Mouse (Mus musculus) testis, adult 2 months (tissue): ENCODE data around the gene Xxylt1. TPM values are rescaled to one million over a fixed set of nuclear protein-coding genes. Genes with fewer than 3 reads are reported as not detected.

Experiments
- H3K27ac ChIP-seq: fragments of 200-500 bp; 2 replicates; pipeline ENCODE4 v1.5.1; 2012; ENCODE audit warnings: low read depth, low read length; ENCODE audit not compliant: control insufficient read depth, insufficient read depth
- H3K27me3 ChIP-seq: fragments of 200-500 bp; 2 replicates; pipeline ENCODE4 v1.6.1; 2012; ENCODE audit warnings: mild to moderate bottlenecking, low read length, moderate library complexity; ENCODE audit not compliant: control insufficient read depth, insufficient read depth
- H3K36me3 ChIP-seq: fragments of 200-500 bp; 2 replicates; pipeline ENCODE4 v1.6.1; 2012; ENCODE audit warnings: mild to moderate bottlenecking, low read length; ENCODE audit not compliant: control insufficient read depth, insufficient read depth
- H3K4me1 ChIP-seq: fragments of 200-500 bp; 2 replicates; pipeline ENCODE4 v1.6.1; 2012; ENCODE audit warnings: low read length; ENCODE audit not compliant: control insufficient read depth, insufficient read depth
- H3K4me3 ChIP-seq: fragments of 200-500 bp; 2 replicates; pipeline ENCODE4 v1.5.1; 2012; ENCODE audit warnings: low read depth, mild to moderate bottlenecking, low read length, moderate library complexity, mixed read lengths; ENCODE audit not compliant: control insufficient read depth
- CTCF ChIP-seq: fragments of 200-500 bp; IDR thresholded peaks from 2 replicates; pipeline ENCODE4 v1.5.1; 2012; ENCODE audit warnings: low read depth, mild to moderate bottlenecking, inconsistent platforms, low read length, moderate library complexity; ENCODE audit not compliant: control insufficient read depth, insufficient read depth, insufficient replicate concordance
- POLR2A ChIP-seq: fragments of 200-500 bp; IDR thresholded peaks from 2 replicates; pipeline ENCODE4 v1.6.1; 2012; ENCODE audit warnings: low read depth, mild to moderate bottlenecking, inconsistent platforms, low read length, moderate library complexity; ENCODE audit not compliant: control insufficient read depth
- polyA plus RNA-seq: library from polyadenylated mRNA; depleted of rRNA; stranded (reverse); fragments of >200 nt; gene quantifications from 2 replicates; pipeline ENCODE4 v1.2.3, GENCODE M21; 2012

Xxylt1 gene
- polyA plus RNA-seq, 1 experiment = 2.7 TPM

DNA sequence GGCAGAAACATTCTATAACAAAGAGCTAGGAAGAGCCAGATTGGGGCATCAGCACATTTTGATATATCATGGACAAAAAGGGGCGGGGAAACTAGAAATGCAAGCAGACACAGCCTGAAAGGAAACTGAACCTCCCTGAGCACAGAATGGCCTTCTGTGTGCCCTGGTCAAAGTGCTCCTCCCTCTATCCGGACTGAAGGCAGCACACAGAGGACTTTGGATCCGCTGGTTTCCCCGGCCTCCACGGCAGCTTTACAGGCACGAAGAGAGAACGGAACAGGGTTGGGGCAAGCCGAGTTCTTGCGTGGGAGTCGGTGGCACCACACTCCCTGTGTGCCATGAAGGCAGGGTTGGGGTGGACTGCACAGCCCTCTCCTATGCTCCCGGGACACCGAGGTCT, 121.5 kb downstream of the Xxylt1 start:
- no peak overlapping the region for H3K27ac ChIP-seq
- H3K4me3 ChIP-seq = no peak overlapping the region
- TF ChIP-seq CTCF = no peak
- no peak for TF ChIP-seq POLR2A
- H3K36me3 ChIP-seq = no peaks in the 10 kb centered on the region
- H3K4me1 ChIP-seq = no peaks in the 10 kb centered on the region; the same call in 1 of the 2 replicates
- no peaks in the 10 kb centered on the region for H3K27me3 ChIP-seq

DNA sequence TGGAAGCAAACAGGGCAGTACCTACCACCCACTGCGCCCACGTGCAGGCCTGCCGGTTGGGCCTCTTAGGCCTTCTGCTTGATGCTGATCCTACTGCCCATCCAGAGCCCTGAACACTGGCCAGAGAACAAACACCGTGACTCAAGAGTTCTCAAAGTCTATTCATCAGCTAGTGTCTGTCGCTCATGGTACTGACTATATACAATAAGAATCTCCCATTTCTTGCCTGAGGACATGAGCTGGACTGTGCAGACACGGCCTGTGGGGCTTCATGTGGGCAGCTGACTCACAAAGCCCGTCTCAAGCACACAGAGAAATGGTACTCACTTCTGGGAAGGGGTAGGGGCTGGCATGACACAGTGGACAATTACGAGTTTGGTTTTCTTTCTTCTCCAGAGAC, 125.1 kb downstream of the Xxylt1 start:
- Histone ChIP-seq H3K27ac (no peak overlapping the region), H3K4me3 (no peak overlapping the region), H3K36me3 (no peaks in the 10 kb centered on the region), H3K27me3 (no peaks in the 10 kb centered on the region), H3K4me1 (no peaks in the 10 kb centered on the region)
- TF ChIP-seq POLR2A = no peak
- no peak for TF ChIP-seq CTCF

DNA sequence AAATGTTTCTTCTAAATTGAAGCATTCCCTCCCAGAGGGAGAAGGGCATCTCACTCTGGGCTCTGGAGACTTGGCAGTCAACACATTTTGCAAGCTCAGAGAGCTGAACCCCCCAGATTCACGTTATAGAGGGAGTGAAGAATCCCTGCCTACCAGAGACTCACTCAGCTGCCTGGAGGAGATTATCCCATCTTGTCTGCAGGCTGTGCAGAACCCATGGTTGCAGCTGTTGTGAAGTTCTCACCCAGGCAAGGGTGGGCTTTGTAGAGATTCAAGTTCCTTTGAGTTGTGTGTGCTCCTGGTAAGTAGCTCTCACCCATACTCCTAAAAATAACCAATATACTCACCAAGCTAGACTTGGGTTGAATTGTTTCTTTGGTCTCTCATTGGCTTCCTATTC, 132.6 kb downstream of the Xxylt1 start:
- no peaks in the 10 kb centered on the region for H3K27me3 ChIP-seq
- no peak for TF ChIP-seq CTCF
- no peak for TF ChIP-seq POLR2A
- H3K27ac ChIP-seq = no peak overlapping the region
- no peaks in the 10 kb centered on the region for H3K4me1 ChIP-seq
- H3K4me3 ChIP-seq = no peak overlapping the region
- no peaks in the 10 kb centered on the region for H3K36me3 ChIP-seq

DNA sequence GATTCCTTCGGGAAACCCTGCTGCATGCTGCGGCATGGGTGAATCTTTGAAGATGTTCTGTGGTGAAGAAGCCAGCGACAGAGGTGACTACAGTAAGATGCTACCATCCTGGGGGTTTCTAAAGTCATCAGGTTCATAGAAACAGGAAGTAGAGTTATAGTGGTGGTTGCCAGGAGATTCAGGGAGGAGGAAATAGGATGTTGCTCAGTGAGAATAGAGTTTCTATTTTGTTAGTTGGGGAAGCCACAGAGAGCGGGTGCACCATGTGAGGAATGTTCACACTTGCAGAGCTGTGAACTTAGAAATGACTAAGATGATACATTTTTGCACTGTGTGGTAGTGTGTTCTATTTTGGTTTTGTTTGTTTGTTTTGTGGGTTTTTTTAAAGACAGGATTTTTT, 133.0 kb downstream of the Xxylt1 start:
- Histone ChIP-seq H3K36me3 (no peaks in the 10 kb centered on the region), H3K27ac (no peak overlapping the region), H3K4me3 (no peak overlapping the region), H3K4me1 (no peaks in the 10 kb centered on the region), H3K27me3 (no peaks in the 10 kb centered on the region)
- no peak for TF ChIP-seq CTCF
- no peak for TF ChIP-seq POLR2A

DNA sequence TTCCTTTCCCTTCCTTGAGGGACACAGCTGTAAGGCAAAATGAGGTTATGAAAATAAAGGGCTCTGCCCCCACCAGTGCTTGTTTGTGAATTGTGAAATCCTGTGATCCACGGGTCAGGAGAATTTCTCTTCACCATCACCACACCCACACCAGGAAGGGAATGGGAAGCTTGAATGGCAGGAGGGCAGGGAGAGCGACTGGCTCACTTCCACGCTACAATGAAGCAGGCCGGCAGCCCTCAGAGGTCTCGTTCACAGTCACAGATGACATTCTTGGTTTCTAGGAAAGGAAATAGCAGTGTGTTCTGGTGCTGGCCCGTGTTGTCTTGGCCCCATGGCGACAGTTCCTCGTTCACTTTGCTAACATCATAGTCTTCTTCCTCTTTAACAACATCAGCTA, 136.3 kb downstream of the Xxylt1 start:
- no peak for TF ChIP-seq CTCF
- no peak for TF ChIP-seq POLR2A
- Histone ChIP-seq H3K4me3 (no peak overlapping the region), H3K27ac (no peak overlapping the region), H3K36me3 (no peaks in the 10 kb centered on the region), H3K27me3 (no peaks in the 10 kb centered on the region), H3K4me1 (no peaks in the 10 kb centered on the region; the same call in 1 of the 2 replicates)

DNA sequence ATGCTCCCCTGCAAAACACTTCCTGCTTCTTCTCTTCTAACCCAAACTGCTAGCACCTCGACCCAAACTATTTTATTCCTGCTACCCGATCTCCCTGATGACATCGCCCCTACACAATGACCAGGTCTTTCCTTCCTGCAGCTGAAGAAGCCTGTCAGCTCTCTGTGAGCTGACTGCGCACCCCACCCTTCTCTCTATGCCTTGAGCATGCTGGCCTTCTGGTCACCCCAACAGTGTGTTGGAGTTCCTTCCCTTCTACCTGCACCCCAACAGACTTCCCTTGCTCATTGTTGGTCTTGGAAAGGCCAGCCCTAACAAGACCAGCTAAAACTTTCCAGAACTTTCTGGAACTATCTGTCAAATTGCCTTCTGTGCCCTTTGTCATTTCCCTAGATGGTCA, 137.3 kb downstream of the Xxylt1 start:
- no peaks in the 10 kb centered on the region; the same call in 1 of the 2 replicates for H3K4me1 ChIP-seq
- TF ChIP-seq CTCF (no peak), POLR2A (no peak)

DNA sequence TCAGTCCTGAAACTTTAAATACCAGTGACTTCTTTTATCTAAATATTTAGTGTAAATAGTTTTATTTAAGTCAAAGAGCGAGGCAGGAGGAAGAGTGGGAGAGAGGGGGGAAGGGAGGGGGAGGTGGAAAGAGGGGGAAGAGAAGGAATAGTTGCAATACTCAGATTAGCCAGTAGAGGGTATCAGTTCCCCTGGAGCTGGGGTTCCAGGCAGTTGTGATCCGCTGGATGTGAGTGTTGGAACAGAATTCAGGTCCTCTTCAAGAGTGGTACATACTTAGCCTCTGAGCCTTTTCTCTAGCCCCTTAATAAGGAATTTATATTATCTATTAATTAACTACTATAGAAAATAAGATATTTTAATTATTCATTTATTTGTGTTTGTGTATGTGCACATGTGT, 140.5 kb downstream of the Xxylt1 start:
- no peak overlapping the region for H3K4me3 ChIP-seq
- TF ChIP-seq POLR2A (no peak), CTCF (peak; percentile 29; the same call in 1 of the 2 replicates)
- no peaks in the 10 kb centered on the region for H3K36me3 ChIP-seq
- H3K4me1 ChIP-seq = no peaks in the 10 kb centered on the region; the same call in 1 of the 2 replicates
- H3K27ac ChIP-seq = no peak overlapping the region
- no peaks in the 10 kb centered on the region for H3K27me3 ChIP-seq

More for the DNA sequence above, 137.3 kb downstream of the Xxylt1 start:
- no peak overlapping the region for H3K4me3 ChIP-seq
- H3K27me3 ChIP-seq = no peaks in the 10 kb centered on the region
- no peaks in the 10 kb centered on the region for H3K36me3 ChIP-seq
- H3K27ac ChIP-seq = no peak overlapping the region

DNA sequence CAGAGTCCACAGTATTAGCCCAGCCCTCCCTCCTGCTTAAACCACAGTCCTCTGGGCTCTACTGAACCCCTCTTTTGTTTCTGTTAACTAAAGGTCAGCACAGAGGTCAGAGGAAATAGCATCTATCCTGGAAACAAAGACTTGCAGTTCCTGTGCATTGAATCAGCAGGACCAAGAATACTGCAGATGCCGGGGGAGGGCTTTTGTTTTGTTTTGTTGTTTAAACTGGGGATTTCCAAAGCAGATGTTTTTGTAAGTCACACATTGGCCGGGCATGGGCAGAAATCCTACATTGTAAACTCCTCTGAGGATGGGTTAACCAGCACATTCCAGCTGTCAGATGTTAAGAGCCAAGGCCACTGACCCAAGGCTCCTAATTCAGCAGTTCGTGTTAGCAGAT, 141.3 kb downstream of the Xxylt1 start:
- no peak overlapping the region for H3K27ac ChIP-seq
- TF ChIP-seq POLR2A = no peak
- no peak for TF ChIP-seq CTCF
- no peak overlapping the region for H3K4me3 ChIP-seq
- H3K4me1 ChIP-seq = no peaks in the 10 kb centered on the region; the same call in 1 of the 2 replicates
- no peaks in the 10 kb centered on the region for H3K36me3 ChIP-seq
- no peaks in the 10 kb centered on the region for H3K27me3 ChIP-seq
